Mouse (Mus musculus) midbrain, embryonic 10.5 days (tissue): ENCODE measurements around the gene Micu1. TPM values are rescaled to one million over a fixed set of nuclear protein-coding genes. Genes with fewer than 3 reads are reported as not detected.
"Not testable (repeated sequence)": the region's sequence is repeated elsewhere in the genome, so short reads cannot be mapped to it uniquely, and the experiment has no call there.

Experiments
- DNase-seq: peaks from one replicate; pipeline ENCODE4 v3.0.0-alpha.2; 2017; ENCODE audit warnings: low spot score
- H3K27ac ChIP-seq: fragments of 300-500 bp; sonication (generic); replicated peaks from 2 replicates; pipeline ENCODE4 v1.5.1; 2016; ENCODE audit warnings: mild to moderate bottlenecking
- H3K27me3 ChIP-seq: fragments of 300-500 bp; sonication (generic); 2 replicates; pipeline ENCODE4 v1.6.1; 2016; ENCODE audit warnings: low read depth, mild to moderate bottlenecking; ENCODE audit not compliant: poor library complexity, severe bottlenecking
- H3K36me3 ChIP-seq: fragments of 300-500 bp; sonication (generic); 2 replicates; pipeline ENCODE4 v1.6.1; 2016; ENCODE audit warnings: mild to moderate bottlenecking, moderate library complexity
- H3K4me1 ChIP-seq: fragments of 300-500 bp; sonication (generic); 2 replicates; pipeline ENCODE4 v1.6.1; 2016
- H3K4me3 ChIP-seq: fragments of 300-500 bp; sonication (generic); 2 replicates; pipeline ENCODE4 v1.5.1; 2016; ENCODE audit warnings: mild to moderate bottlenecking, moderate library complexity
- H3K9me3 ChIP-seq: fragments of 300-500 bp; sonication (generic); replicated peaks from 2 replicates; pipeline ENCODE4 v1.6.1; 2016; ENCODE audit warnings: mild to moderate bottlenecking
- WGBS: fragments of 180-500 bp; shearing (Covaris S2); methylation state at CpG from one replicate; pipeline ENCODE4 v1.1.7; 2016; 5-methylcytosine and 5-hydroxymethylcytosine counted together
- polyA plus RNA-seq: library from polyadenylated mRNA; unstranded; fragments of >200 nt; fragmentation: Nextera tagmentation; extraction: Ambion mirVana; gene quantifications from 2 replicates; pipeline ENCODE4 v1.2.1, GENCODE M21; 2016

Micu1 gene
- polyA plus RNA-seq, 1 experiment from 2014 or later, result 58.1 TPM

DNA sequence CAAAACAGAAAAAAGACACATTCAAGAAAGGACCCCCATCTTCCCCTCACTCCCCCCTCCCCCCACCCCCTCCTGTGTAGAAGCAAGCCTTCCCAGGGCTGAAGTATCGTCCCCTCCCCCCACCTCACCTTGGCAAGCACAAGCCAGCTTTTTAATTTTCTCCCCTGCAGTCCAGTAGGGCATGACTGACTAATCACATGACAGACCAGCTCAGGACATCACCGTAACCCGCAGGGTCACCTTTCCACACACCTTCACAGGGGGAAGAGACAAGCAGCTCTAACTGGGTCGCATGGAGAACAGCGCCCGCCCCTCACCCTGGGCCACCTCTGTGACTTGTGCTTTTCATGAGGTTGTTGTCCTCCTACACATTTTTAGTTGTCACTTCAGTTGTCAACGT is 147.1 kb downstream of the Micu1 start:
- Histone ChIP-seq H3K4me1 (peaks cover 4% of the 10 kb centered on the region; the same call in 1 of the 2 replicates), H3K27me3 (no peaks in the 10 kb centered on the region), H3K4me3 (no peak overlapping the region), H3K36me3 (no peaks in the 10 kb centered on the region), H3K27ac (no peak overlapping the region), H3K9me3 (no peaks in the 10 kb centered on the region)
- DNase-seq, result no peak
- WGBS, result 82% methylated on average over 7 of the region's 7 CpGs

DNA sequence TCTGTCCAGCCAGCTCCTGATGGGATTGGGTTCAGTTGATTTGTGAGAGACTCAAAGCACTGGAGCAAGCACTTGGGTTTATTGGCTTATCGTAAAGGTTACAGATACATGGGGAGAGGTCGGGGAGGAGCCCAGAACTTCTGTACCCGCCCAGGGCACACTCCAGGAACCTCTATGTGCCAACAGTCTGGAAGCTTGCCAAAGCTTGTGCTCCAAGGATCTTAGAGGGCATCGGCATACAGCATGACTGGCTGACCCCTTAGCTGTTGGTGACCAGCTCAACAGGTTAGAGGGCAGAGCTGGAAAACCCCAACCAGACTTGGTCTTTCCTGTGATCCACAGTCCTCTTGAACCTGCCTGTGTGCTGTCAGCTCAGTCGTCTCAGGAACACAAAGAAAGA is 154.9 kb downstream of the Micu1 start:
- Histone ChIP-seq H3K27ac (no peak overlapping the region), H3K4me3 (no peak overlapping the region), H3K27me3 (no peaks in the 10 kb centered on the region), H3K4me1 (peaks cover 19% of the 10 kb centered on the region), H3K36me3 (no peaks in the 10 kb centered on the region), H3K9me3 (no peaks in the 10 kb centered on the region)
- no peak for DNase-seq
- WGBS, result 91% methylated on average over 5 of the region's 5 CpGs

DNA sequence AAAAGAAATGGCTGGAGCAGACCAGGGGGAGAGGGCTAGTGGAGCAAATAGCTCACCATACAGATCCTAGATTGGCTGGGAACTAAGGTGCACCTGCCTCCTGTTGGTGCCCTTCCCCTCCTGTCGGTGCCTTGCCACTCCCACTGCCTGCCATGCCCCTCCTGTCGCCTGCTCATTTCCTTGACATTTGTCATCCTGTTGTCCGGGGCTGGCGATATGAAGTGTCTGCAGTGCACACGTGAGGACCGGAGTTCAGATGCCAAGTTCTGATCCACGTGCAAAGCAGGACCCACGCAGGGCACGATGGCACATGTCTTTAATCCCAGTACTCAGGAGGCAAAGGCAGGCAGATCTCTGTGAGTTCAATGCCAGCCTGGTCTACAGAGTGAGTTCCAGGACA is 158.4 kb downstream of the Micu1 start:
- Histone ChIP-seq H3K27ac (no peak overlapping the region), H3K4me3 (no peak overlapping the region), H3K9me3 (no peaks in the 10 kb centered on the region), H3K36me3 (peaks cover 4% of the 10 kb centered on the region; the same call in 1 of the 2 replicates), H3K4me1 (peaks cover 40% of the 10 kb centered on the region), H3K27me3 (no peaks in the 10 kb centered on the region)
- 92% methylated on average over 9 of the region's 9 CpGs for WGBS
- DNase-seq, result no peak

DNA sequence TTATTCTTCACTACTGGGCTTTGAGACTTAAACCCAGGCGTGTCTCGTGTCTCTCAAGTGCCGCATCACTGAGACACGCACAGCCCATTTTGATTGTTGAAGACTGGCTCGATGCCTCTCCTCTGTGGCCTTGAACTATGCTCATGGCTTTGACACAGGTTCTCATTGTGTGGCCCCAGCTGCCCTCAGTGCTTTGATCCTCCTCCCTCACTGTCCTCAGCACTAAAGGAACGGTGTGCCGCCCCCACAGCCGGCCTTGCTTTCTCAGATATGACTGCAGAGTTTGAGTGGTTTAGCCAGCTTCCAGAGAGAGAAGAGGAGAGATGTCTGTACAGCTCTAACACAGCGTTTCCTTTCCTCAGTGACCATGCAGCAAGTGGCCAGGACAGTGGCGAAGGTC is 158.9 kb downstream of the Micu1 start:
- H3K27me3 ChIP-seq, result no peaks in the 10 kb centered on the region
- WGBS, result 90% methylated on average over 10 of the region's 10 CpGs
- no peak overlapping the region for H3K27ac ChIP-seq
- H3K9me3 ChIP-seq, result no peaks in the 10 kb centered on the region
- H3K36me3 ChIP-seq, result peaks cover 4% of the 10 kb centered on the region; the same call in 1 of the 2 replicates
- H3K4me1 ChIP-seq, result peaks cover 40% of the 10 kb centered on the region
- H3K4me3 ChIP-seq, result no peak overlapping the region
- no peak for DNase-seq

DNA sequence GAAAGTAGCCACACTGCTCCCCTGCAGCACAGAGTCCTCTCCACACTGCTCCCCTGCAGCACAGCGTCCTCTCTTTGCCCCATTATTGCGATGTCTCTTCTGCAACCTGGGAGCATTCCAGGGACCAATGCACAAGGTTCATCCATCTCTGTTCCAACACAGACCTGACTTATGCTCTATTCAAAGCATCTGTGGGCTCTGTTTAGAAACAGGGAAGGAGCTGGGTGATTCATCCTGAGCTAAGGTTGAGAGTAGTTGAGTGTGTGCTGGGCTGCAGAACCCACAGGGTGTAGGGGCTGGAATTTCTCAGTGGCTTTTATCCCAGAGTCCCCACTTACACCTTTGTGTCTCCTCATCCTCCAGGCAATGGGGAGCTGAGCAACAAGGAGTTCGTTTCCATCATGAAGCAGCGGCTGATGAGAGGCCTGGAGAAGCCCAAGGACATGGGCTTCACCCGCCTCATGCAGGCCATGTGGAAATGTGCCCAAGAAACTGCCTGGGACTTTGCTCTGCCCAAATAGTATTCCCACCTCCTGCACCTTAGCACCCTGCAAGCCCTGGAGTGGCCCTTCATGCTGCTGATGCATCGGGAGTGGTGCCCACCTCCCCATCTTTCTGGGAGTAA is 160.7 kb downstream of the Micu1 start:
- 87% methylated on average over 6 of the region's 6 CpGs for WGBS
- DNase-seq, result no peak

DNA sequence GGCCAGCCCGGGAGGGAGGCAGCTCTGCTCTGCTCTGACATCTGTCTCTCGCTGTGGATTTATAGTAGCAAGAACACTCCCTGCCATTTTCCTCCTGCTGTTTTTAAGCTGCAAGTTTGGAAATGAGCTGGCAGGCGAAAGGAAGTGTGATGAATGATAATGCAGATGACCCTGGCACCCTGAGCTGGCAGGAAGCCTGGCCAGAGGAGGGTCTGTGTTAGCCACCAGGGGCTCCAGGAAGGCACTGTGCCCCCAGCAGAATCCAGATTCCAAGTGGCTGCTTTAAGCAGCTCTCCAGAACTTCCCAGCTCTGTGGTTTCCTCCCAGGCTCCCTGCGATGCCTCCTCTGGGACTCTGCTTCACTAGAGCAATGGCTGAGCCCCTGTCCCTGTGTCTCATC is 161.3 kb downstream of the Micu1 start:
- DNase-seq, result no peak
- WGBS, result 61% methylated on average over 4 of the region's 4 CpGs
- Histone ChIP-seq H3K9me3 (no peaks in the 10 kb centered on the region), H3K36me3 (peaks cover 4% of the 10 kb centered on the region; the same call in 1 of the 2 replicates), H3K4me1 (peaks cover 34% of the 10 kb centered on the region), H3K27ac (peak overlapping the region; percentile 53; the same call in 1 of the 2 replicates), H3K27me3 (no peaks in the 10 kb centered on the region), H3K4me3 (no peak overlapping the region)

More for the DNA sequence above, 160.7 kb downstream of the Micu1 start:
- H3K4me3 ChIP-seq, result no peak overlapping the region
- peaks cover 4% of the 10 kb centered on the region; the same call in 1 of the 2 replicates for H3K36me3 ChIP-seq
- no peaks in the 10 kb centered on the region for H3K9me3 ChIP-seq
- peaks cover 37% of the 10 kb centered on the region for H3K4me1 ChIP-seq
- 0 out of 2 replicates have a peak overlapping the region, but pooled peaks have one; percentile 53 for H3K27ac ChIP-seq
- no peaks in the 10 kb centered on the region for H3K27me3 ChIP-seq

DNA sequence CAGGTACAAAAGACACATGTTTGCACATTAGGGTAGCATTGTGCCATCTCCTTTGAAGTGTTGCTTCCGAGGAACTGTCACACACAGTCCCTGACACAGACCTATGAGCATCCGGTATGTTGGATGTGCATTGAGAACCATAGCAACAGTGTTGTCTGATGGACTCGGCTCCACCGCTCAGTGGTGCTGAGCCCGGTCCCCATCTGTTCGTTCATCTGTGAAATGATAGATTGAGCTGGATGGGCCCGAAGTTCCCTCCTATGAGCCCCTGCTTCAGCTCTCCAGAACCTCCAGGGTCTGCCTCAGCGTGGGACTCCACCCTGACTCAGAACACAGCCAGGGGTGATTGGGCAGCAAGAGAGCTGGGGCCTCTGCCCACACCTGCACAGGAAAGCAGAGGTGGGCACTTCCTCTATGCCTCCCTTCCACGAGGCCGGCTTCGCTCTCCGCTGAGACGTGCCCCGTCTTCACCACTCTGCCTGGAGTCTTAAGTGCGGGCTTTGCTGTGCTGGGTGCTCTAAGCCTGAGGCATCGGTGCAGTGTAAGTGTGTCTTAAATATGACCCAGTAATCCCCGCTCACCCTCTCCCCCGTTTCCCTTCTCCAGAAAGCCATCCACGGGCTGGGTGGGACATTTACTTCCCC is 162.1 kb downstream of the Micu1 start:
- H3K27ac ChIP-seq, result peak overlapping the region; percentile 73
- H3K36me3 ChIP-seq, result peaks cover 4% of the 10 kb centered on the region; the same call in 1 of the 2 replicates
- no peaks in the 10 kb centered on the region for H3K27me3 ChIP-seq
- H3K4me1 ChIP-seq, result peaks cover 28% of the 10 kb centered on the region
- no peak overlapping the region for H3K4me3 ChIP-seq
- DNase-seq, result no peak
- no peaks in the 10 kb centered on the region for H3K9me3 ChIP-seq
- 64% methylated on average over 19 of the region's 19 CpGs for WGBS

DNA sequence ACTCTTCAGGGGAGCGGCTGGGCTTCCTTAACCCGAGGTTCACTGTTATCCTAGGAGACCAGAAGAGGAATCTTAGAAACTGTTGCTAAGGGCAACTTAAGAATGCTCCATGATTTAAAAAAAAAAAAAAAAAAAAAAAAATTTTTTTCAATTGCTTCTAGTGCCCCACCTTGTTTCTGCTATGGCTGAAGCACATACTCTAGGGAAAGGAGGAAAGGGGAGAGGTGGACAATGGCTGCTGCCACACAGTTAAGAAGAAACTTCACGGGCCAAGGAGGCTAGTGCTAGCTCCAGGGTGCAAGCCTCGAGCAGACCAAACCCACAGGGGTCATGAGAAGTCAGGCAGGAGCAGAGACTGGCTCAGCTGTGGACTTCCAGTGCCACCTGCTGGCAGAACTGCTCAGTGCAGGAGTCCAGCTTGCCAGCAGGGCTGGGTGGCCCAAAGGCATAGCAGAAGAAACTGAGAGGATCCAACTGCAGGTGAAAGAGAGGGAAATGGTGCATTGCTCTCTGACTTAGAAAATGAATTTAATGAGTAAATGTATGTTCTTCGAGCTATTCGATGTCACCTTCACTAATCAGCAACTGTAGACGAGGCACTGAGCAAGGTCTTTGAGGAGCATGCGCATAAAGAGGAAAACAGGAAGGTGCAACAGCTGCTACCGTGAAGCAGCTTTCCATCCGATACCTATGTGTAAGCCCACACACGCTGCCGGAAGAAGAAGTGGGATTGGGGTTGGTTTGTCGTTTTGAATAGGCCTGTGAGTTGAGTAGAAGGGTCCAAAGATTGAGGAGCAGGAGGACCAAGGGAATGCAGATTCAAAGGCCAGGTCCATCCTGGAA is 162.8 kb downstream of the Micu1 start:
- WGBS, result 37% methylated on average over 13 of the region's 13 CpGs
- DNase-seq, result peak; percentile 88
- H3K4me3 ChIP-seq, result no peak overlapping the region
- H3K4me1 ChIP-seq, result peaks cover 27% of the 10 kb centered on the region
- H3K27me3 ChIP-seq, result no peaks in the 10 kb centered on the region
- peak overlapping the region; percentile 73; the same call in 1 of the 2 replicates for H3K27ac ChIP-seq
- peaks cover 4% of the 10 kb centered on the region; the same call in 1 of the 2 replicates for H3K36me3 ChIP-seq
- no peaks in the 10 kb centered on the region for H3K9me3 ChIP-seq

DNA sequence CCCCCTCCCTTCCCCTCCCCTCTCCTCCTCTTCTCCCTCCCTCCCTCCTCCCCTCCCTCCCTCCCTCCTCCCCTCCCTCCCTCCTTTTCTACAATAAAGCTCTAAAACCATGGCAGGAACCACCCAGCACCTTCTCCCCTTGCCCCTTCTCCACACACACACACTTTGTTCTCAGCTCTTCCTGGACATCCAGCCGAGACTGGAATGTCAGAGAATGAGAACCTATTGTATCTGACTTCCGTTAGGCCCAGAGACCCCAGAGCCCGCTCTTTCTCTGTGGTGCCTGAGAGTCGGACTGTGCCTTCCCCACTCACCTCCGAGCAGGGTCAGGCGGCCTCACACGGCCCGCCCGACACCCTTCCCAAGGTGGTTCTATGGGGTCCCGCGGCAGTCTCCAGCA is 166.0 kb downstream of the Micu1 start:
- H3K27ac ChIP-seq, result no peak overlapping the region
- H3K4me1 ChIP-seq, result peaks cover 24% of the 10 kb centered on the region
- WGBS, result 61% methylated on average over 11 of the region's 11 CpGs
- no peaks in the 10 kb centered on the region for H3K9me3 ChIP-seq
- no peak for DNase-seq
- no peaks in the 10 kb centered on the region for H3K27me3 ChIP-seq
- no peak overlapping the region for H3K4me3 ChIP-seq
- H3K36me3 ChIP-seq, result peaks cover 4% of the 10 kb centered on the region; the same call in 1 of the 2 replicates

DNA sequence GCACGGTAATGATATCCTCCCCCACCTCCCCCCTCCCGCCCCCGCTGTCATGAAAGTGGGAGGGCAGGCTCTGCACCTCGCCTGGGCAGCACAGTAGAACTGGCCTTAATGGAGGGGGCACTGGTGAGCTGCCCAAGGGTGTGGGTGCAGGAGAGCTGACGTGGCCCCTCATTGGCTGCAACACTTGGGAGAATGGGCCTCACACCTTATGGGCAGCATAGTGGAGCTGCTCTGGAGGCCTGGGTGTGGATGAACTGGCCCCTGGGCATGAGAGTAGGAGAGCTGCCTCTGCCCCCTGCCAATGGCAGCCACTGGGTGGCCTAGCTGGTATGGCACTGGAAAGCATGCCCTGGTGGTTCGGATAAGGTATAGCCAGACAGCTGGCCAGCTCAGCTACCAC is 167.8 kb downstream of the Micu1 start:
- H3K4me1 ChIP-seq, result peaks cover 7% of the 10 kb centered on the region
- 85% methylated on average over 6 of the region's 6 CpGs for WGBS
- no peak overlapping the region for H3K4me3 ChIP-seq
- DNase-seq, result no peak
- H3K9me3 ChIP-seq, result no peaks in the 10 kb centered on the region
- H3K27ac ChIP-seq, result no peak overlapping the region
- H3K27me3 ChIP-seq, result no peaks in the 10 kb centered on the region
- H3K36me3 ChIP-seq, result no peaks in the 10 kb centered on the region

DNA sequence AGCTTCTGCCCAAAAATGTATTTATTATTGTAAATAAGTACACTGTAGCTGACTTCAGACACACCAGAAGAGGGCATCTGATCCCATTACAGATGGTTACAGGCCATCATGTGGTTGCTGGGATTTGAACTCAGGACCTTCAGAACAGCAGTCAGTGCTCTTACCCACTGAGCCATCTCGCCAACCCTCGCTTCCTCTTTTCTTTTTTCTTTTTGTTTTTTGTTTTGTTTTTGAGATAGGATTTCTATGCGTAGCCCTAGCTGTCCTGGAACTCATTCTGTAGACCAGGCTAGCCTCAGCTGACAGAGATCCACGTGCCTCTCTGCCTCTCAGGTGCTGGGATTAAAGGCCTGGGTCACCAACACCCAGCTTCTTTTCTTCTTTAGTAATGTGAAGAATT is 170.4 kb downstream of the Micu1 start:
- not testable (repeated sequence) for H3K27me3 ChIP-seq, DNase-seq, H3K9me3 ChIP-seq, H3K36me3 ChIP-seq, H3K4me1 ChIP-seq, H3K4me3 ChIP-seq, H3K27ac ChIP-seq
- 91% methylated on average over 4 of the region's 4 CpGs for WGBS

DNA sequence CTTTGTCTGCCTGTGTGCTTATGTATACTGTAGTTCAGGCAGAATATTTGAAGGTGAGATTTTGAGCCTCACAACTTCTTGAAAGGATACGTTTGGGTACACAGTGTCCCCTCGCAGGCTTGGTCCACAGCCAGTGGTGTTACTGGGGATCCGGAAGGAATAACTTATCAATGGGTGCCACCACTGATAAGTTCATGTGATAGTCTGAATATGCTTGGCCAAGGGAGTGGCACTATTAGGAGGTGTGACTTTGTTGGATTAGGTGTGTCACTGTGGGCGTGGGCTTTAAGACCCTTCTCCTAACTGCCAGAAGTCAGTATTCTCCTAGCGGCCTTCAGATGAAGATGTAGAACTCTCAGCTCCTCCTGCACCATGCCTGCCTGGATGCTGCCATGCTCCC is 170.9 kb downstream of the Micu1 start:
- no peaks in the 10 kb centered on the region for H3K27me3 ChIP-seq

More for the DNA sequence above, 170.9 kb downstream of the Micu1 start:
- no peak overlapping the region for H3K27ac ChIP-seq
- WGBS, result 90% methylated on average over 5 of the region's 5 CpGs
- no peak for DNase-seq
- H3K4me1 ChIP-seq, result peaks cover 6% of the 10 kb centered on the region
- no peaks in the 10 kb centered on the region for H3K36me3 ChIP-seq
- H3K4me3 ChIP-seq, result no peak overlapping the region
- no peaks in the 10 kb centered on the region for H3K9me3 ChIP-seq
